Mouse (Mus musculus) common myeloid progenitor, adult 5-6 weeks (primary cell): ENCODE measurements at regions not wholly inside any gene's neighbourhood (a gene's known extent, or its start where the extent isn't known, plus 50 kb on each side); places are given as distances from the start of the nearest gene placed in this dataset.

Source experiments
- ATAC-seq: replicated peaks from 2 replicates; pipeline ENCODE4 v1.8.0; 2016; ENCODE audit warnings: low read depth, mild to moderate bottlenecking, moderate TSS enrichment, inconsistent platforms; ENCODE audit not compliant: poor library complexity, severe bottlenecking

DNA sequence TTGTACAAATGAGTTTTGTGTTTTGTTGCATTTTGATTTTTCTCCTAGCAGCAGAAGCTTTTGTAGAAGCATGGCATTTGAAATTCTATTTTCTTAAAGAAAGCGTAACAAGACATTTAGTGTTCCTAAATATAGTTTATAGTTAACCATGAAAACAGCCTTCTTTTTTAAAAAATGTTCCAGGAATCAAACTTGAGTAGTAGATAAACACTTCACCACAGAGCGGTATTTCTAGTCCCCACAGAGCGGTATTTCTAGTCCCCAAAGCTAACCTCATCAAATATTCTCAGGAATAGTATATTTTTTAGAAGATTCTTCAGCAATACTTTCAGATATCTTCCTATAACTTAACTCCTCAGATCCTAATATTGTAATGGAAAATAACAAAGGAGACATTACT, 2146.6 kb downstream of the 9330182O14Rik start:
- ATAC-seq: no peak

DNA sequence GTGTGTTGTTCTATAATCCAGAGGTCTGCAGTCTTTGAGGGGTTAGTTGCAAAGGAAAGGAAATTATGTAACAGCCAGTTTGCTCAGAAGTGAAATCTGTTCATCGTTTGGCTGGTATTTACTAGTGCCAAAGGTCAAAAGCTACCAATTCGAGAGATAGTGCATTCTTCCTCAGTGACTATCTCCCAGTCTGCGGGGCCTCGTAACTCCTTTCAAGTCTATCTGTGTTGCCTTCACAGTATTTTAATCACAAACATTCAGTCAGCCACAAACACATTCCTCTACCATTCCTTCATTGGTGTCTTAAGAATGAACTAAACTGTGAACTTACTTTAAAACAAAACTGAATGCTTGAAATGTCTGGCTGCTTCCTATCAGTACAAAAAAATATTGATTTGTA, 2162.2 kb downstream of the 9330182O14Rik start:
- no peak for ATAC-seq

DNA sequence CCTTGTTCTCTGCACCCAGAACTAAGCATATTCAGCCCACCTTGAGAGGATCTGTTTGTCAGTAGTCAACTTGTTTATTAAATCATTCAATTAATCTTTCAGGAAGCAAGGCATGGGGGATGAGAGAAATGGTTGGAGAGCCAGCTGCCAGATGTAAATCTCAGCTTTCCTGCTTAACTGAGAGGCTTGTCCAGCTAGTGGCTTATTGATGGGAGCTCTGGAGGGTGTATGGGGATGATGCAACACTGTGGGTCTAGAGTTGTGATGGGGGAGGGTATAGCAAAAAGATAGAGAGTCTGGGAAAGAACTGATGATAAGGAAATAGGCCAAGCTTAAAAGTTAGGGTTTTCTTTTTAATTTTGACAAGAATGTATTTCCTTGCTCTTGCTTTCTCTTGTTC, 2163.3 kb downstream of the 9330182O14Rik start:
- ATAC-seq: no peak

DNA sequence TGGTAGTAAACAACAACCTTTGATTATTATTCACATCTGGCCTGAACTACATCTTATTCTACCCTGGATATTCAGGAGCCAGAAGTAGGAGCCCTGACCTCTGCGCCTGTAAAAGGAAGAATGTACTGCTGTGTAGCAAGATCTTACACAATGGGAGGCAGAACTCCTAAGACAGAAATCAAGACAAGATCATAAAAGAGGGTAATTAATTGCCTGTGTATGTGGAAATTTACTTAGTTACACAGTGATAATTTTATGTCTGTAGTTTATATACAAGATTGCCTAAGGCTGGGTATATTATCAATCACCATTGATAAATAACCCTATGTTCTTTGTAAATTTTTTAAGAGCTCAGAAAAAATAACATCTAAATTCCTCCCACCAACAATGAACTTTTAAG, 2167.8 kb downstream of the 9330182O14Rik start:
- no peak for ATAC-seq

DNA sequence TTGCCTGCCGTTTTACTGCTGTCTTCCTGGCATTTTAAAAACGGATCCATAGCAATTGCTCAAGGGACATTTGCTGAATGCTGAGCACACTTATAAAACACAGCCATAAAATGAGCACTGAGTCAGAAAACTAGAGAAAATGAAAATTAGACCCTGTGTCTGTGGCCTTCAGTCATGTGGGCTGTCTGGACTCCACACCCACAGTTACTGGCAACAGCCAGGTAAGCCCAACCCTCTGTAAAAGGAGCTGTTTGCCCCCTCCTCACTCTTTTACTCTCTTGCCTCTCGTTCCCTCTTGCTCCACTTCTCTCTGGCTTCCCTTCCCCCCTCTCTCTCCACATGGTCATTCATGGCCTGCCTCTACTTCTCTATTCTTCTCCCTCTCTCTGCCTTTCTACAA, 2169.9 kb downstream of the 9330182O14Rik start:
- no peak for ATAC-seq

DNA sequence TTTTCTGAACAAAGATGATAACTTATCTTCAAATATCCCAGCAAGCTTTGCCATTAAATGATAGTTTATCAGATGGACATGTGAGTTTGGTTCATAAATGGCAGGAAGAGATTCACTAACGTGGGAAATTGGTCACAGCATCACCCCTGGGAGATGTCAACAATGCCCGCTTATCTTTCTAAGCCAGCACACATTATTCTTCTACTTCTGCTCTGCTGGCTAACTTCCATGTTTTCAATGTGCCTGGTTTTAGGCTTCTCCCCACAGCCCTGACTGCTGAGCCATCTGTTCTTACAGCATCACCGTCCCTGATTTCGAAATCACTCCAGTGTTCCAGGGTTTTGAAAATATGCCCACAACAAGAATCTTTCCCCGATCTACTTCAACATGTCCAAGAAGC, 2175.4 kb downstream of the 9330182O14Rik start:
- ATAC-seq: peak; percentile 92

DNA sequence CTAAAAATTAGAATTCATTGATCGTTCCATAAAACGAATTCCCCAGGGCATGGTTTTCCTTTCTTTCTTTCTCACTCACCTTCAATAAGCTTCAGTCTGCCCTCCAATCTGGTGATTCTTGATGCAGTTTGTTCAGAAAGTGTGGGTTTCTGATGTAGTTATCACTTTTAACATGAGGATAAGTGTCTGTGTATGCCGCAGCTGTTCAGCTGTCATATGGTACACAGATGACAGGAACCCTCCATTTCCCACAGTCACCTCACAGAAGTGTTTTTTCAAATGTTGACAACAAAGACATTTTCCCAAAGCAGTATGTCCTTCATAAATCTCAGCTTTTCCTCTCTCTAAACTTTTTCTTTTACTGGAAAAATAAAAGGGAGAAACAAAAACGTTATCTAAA, 2177.0 kb downstream of the 9330182O14Rik start:
- ATAC-seq: no peak

DNA sequence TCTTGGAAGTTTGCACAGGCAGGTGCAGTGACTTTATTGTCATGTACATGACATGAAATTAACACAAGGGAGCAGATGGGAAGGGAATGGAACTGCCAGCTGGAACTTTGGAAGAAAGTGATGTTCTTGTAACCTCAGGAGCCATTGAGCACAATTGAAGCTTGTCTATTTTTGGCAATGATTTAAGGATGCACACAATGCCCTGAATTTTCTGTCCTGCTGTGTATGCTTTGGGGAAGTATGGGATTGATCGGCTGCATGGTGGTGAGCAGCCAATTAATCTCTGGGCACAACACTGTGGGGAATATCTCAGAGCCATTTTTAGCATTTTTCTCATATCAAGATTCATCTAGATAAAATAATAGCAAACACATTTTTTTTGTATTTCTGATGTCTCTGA, 2186.2 kb downstream of the 9330182O14Rik start:
- no peak for ATAC-seq

DNA sequence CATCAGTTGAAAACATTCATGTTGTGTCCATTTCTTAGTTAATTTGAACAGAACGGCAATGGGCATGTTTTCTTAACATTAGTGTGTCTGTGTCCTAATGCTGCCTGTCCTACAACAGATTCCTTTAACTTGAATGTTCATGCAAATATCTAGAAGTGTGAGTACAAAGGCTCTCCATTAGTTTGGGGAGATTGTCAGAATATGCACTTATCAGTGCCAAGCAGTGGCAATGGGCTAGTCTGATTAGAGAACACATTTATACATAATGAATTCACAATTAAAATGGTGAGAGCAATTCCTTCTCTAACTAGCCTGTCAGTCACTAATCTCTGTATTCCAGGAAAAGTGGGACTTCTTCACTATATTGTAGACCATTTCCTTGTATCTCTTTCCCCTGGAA, 2188.8 kb downstream of the 9330182O14Rik start:
- 0 out of 2 replicates have a peak, but pooled peaks have one; percentile 39 for ATAC-seq

DNA sequence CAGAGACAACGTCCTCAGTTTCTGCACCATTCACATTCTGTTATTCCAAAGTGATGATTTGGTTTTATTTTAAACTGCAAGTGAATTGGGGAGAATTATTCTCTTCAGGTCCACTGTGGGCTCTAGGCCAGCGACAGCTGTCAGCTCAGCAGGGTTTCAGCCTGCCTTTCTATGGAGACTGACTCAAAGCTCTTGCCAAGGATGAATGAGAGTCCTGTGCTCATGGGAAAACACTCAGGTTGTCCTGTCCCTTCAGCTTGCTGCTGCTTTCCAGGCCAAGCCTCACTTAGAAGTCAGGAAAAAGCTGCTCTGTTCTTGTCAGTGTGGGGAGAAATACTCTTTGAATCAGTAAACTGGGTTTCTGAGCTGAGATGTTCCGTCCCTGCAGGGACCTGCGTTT, 2191.1 kb downstream of the 9330182O14Rik start:
- ATAC-seq: no peak

DNA sequence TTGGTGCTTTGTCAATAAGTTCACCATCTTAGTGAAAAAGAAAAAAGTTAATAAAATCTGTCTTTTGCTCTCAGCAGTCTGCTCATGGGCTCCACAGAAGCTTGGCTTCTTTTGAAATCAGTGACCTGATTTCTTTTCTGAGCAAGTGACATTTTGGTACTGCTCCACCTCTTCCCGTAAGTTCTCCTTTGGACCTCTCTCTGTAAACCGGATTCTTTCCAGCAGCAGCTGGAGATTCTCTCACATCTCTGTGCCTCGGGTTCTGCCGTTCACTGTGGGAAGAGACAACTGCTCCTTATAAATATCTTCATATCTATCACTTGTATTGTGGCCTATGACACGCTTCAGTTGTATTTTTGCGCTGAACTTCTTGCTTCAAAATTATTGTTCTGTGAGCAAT, 2194.4 kb downstream of the 9330182O14Rik start:
- no peak for ATAC-seq

DNA sequence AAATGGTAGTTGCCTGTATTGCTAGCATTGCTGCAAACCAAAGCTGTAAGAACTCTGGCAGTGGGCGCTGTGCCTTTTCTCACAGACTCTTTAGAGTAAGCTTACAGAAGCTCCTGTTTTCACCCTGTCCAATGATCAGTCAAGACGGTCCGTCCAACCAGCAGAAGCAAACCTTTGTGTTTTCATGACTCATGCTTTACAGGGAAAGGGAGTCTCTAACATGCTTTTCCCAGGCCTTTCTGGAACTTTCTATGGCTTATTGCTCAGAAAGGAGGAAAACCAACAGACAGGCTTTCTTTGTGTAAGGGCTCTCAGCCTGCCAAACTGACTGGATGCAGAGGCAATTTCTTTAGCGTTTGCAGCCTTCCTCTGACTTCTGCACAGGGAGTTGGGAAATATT, 2195.6 kb downstream of the 9330182O14Rik start:
- ATAC-seq: no peak

DNA sequence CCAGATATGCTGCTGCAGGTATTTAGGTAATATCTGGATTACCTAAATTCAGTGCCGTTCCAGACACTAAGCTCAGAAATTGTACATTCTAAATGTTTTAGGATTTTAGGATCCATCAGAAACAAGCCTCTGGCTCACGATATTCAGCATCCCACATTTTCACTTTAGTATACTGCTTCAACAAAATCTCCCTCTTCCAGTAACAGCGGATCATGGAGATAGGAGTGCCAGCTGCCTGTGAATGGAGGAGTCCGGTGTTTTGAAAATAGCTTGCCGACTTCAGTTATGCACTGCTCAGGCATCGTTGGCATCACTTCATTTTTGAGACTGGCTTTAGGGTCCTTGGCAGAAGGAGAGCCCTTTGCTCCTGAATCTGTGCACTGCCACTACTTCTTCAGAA, 2199.5 kb downstream of the 9330182O14Rik start:
- ATAC-seq: no peak

DNA sequence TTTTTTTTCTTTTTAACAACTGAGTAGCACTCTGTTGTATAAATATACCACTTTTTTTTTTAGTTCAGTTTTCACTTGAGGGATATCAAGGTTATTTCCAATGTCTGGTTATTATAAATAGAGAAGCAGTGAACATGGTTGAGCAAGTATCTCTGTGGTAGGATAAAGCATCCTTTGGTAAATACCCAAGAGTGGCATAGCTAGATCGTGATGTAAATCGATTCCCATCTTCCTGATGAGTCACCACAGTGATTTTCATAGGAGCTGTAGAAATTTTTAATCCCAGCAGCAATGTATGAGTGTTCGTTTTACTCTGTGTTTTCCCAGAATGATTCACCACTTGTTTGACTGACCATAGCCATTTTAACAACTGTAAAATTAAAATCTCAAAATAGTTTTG, 2212.0 kb downstream of the 9330182O14Rik start:
- ATAC-seq: no peak

DNA sequence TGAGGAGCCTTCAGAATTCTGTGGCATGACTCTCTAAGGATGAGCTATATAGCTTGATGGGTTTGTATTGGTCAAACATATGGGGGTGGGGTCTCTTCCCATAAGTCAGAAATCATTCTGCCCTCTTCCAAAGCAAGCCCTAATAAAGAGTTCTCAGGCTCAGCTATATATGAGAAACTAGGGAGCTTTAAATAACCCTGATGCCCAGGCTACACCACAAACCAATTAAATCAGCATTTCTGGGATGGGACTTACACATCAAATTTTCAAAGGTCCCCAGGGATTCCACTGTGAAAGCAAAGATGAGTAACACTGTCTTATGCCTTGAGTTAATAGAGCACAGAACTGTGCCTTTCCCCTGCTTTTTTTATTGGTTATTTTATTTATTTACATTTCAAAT, 2227.7 kb downstream of the 9330182O14Rik start:
- no peak for ATAC-seq

DNA sequence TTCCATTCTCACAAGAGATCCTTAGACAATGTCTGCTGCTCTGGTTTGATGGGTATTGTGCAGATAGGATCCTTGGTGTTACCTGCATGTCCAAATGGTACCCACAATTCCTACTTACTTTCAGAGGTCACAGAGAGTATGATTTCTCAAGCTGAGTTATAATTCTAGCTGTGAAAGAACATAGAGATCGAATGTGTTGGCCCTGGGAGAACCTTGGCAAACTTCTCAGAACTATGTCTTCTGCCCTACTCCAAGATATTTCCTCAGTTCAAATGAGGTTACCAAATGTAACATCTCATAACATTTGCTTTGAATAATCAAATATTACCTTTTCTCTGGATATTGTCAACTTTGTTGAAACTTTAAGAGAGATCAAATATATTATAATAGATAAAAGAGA, 2230.8 kb downstream of the 9330182O14Rik start:
- ATAC-seq: no peak

DNA sequence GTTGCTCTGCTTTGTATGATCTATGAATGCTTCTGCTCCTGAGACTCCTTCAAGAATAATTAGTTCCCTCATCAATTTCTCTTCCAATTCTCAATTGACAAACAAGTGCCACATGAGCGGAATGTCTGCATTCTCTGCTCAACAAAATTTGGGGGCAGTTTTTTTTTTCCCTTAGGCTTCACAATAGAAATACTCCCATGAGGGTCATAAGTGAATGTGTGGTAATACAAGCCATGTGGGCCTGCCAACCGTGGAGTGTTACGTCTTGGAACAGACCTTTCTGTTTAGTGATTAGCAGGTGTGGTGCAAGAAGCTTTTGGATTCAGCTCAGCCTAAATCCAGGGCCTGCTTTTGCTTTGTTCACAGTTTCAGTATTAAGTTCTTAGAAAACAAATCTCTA, 2232.6 kb downstream of the 9330182O14Rik start:
- no peak for ATAC-seq

DNA sequence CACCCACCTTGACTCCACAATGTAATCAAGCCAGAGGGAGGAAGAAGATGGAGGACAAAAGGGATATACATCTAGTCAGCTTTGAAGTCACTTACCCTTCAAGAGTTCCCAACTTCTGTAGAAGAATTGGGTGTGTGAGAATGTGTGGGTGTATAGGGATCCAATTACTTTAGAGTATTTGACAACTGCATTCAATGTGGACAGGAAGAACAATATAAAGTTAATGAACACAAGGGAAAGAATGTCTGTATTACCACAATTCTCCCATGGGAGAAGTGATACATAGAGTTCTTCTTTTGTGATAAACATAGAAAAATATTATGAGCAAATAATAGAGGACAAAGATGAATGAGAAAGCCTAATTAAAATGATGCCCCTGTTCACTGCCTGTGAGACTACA, 2235.4 kb downstream of the 9330182O14Rik start:
- ATAC-seq: no peak

DNA sequence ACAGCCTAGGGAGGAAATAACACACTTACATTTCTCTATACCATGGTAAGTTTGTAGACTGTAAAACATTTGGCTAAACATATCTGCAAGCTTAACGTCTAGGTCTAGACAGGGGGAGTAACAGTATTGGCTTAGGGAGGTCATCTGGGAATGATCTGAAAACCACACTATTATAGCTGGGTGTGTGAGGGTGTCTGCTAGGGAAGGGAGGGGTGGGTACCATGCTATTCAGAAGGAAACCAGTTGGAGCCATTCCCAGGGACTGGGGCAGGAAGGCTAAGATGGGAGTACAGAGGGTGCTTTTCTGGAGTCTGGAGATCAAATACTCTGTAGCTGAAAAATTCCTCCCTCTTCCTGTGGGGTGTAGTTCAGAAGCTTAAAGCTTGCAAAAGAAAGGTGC, 2235.9 kb downstream of the 9330182O14Rik start:
- no peak for ATAC-seq

DNA sequence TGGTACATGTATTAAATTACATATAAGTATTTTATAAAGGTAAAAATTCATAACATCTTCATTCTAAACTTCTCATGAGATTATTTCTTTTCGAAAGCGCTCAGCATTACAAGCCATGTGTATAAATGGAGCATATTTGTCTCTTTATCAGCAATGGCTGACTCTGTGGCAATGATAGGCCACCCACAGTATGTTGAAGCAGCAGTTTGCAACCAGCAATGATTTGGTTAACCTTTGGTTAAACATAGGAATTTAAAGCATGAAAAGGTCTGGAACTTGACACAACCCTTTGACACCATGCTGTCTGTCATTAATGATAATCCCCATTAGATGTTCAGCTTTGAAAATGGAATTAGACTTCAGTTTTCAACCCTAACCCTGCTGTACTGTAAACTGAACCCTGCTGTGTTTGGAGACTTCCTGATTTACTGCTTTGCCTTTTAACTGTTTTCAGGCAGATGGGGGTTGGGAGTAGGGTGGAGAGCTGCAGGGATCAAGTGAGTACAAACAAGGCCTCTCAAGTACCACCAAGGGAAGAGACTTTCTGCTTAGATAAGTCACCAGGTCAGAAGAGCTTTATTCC, 2238.6 kb downstream of the 9330182O14Rik start:
- ATAC-seq: no peak
